Mouse (Mus musculus) liver, postnatal 0 days (tissue): ENCODE results near the gene Zfp865.

Source experiments
- CTCF ChIP-seq: sonication (generic); IDR thresholded peaks from 2 replicates; pipeline ENCODE4 v1.5.1; 2016; ENCODE audit warnings: antibody characterized with exemption, low read depth
- EP300 ChIP-seq: IDR thresholded peaks from 2 replicates; pipeline ENCODE4 v1.6.1; 2016; ENCODE audit warnings: antibody characterized with exemption, low read depth, mild to moderate bottlenecking

- TF ChIP-seq EP300 (no peak), CTCF (no peak)
These were observed 26.0 kb upstream of the Zfp865 start for GRCm38 (mm10) chr7:4993999-4994788.
